Mouse (Mus musculus): ENCODE data around the gene Pard3. TPM values are rescaled to one million over a fixed set of nuclear protein-coding genes. Genes with fewer than 3 reads are reported as not detected.

The Pard3 gene
- polyA plus RNA-seq, 1 experiment from 2014 or later: 14.6 TPM

DNA sequence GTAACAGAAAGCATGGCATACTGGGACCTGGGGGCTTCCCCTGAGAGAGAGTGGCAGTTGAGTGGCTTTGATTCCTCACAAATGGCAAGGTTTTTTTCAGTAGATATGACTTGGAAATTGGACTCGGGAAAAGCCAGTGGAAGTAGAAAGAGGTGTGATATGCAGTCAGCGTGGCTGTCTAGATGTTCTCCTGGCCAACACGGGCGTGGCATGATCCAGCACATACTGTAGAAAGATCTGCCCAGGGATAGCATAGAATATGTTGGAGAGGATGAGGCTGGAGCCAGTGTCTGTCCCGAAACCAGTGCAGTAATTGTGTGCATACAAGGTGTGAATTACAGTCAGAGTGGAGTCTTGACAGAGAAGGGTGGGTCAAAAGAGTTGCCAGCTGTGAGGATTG lies 257.2 kb downstream of the Pard3 start:
- H3K36me3 ChIP-seq (ENCODE audit: control insufficient read depth, insufficient read depth, low read length): no peaks in the 10 kb centered on the region
- WGBS: 97% methylated on average over 5 of the region's 5 CpGs

DNA sequence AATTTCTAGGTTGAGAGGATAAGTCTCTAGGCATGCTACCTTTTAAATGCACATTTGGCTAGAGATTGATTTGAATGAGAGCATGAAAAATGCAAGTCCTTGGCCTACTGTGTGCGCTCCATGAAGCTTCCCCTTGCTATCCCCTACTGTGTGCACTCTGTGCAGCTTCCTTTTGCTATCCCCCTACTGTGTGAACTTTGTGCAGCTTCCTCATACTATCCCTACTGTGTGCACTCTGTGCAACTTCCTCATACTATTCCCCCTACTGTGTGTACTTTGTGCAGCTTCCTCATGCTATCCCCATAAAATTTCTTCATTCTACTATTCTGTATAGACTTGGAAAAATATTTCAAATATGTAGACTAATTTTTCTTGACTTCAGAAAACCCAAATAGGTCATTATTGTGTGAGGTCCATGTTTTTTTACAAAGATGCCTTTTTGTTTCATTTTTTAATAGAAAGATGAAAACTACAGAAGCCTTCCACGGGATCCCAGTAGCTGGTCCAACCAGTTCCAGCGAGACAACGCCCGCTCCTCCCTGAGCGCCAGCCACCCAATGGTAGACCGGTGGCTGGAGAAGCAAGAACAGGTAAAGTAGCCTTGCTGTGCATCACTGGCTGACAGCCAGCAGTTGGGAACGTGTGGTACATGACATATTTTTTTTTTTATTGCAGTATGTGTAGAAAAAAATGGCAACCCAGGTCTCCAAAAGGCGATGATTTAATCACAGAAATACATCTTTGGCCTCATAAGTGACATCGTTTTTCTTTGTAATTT lies 260.1 kb downstream of the Pard3 start:
- no peaks in the 10 kb centered on the region for H3K9me3 ChIP-seq (replicated peaks; ENCODE audit: control insufficient read depth, low read length, poor library complexity, severe bottlenecking)
- no peaks in the 10 kb centered on the region for H3K36me3 ChIP-seq (ENCODE audit: control insufficient read depth, insufficient read depth, low read length)
- no peak overlapping the region for H3K4me2 ChIP-seq (ENCODE audit: low read length)
- no peak overlapping the region for H3K4me3 ChIP-seq (ENCODE audit: low read depth, low read length)
- ATAC-seq: no peak
- no peaks in the 10 kb centered on the region for H3K27me3 ChIP-seq (ENCODE audit: control insufficient read depth, insufficient read depth, low read depth, low read length)
- WGBS: 96% methylated on average over 10 of the region's 10 CpGs
- H3K27ac ChIP-seq (ENCODE audit: low read length): no peak overlapping the region
- 0 out of 2 replicates have a peak, but pooled peaks cover 3% of the 10 kb centered on the region for H3K4me1 ChIP-seq (ENCODE audit: control insufficient read depth, insufficient read depth, low read length)
- no peak overlapping the region for H3K9ac ChIP-seq (ENCODE audit: low read depth, low read length)

More for the DNA sequence above, 257.2 kb downstream of the Pard3 start:
- Histone ChIP-seq H3K4me3 (ENCODE audit: low read depth, low read length) (no peak overlapping the region), H3K9ac (ENCODE audit: low read depth, low read length) (no peak overlapping the region), H3K4me2 (ENCODE audit: low read length) (no peak overlapping the region), H3K27me3 (ENCODE audit: control insufficient read depth, insufficient read depth, low read depth, low read length) (no peaks in the 10 kb centered on the region), H3K4me1 (ENCODE audit: control insufficient read depth, insufficient read depth, low read length) (no peaks in the 10 kb centered on the region), H3K9me3 (replicated peaks; ENCODE audit: control insufficient read depth, low read length, poor library complexity, severe bottlenecking) (no peaks in the 10 kb centered on the region), H3K27ac (ENCODE audit: low read length) (no peak overlapping the region)
- no peak for ATAC-seq

DNA sequence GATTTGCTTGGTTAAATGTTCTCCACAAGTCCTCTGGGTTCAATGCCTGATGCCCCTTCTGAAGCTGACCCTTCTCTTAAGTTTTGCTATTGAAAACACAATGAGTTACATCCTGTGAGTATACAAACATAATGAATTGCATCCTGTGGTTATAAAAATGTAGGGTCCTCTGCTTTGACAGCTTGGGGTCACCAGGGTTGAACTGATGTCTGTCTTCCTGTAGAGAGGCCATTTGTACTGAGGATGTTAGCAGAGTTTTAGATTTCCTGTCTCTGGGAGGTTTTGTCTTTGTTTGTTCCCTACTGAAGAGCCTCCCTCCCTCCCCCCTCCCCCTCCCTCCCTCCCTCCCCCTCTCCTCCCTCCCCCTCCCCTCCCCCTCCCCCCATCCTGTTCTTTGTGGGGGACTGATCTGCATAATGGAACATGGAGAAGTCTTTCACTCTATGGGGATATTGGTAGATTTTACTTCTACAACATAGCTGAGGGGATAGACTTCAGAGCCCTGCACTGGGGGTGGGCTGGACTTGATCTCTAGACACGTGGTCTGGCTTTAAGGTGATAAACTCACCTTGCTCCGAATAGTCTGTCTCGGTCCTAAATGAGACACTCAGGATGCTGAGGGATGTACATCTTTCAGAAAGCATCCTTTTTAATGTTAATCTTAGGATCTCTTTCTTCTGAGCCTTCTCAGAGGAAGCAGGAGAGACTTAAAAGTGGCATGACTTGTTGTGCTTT lies 261.3 kb downstream of the Pard3 start:
- ATAC-seq: no peak
- H3K36me3 ChIP-seq (ENCODE audit: control insufficient read depth, insufficient read depth, low read length): no peaks in the 10 kb centered on the region
- no peaks in the 10 kb centered on the region for H3K27me3 ChIP-seq (ENCODE audit: control insufficient read depth, insufficient read depth, low read depth, low read length)
- H3K4me1 ChIP-seq (ENCODE audit: control insufficient read depth, insufficient read depth, low read length): peaks cover 5% of the 10 kb centered on the region
- H3K9ac ChIP-seq (ENCODE audit: low read depth, low read length): no peak overlapping the region
- no peak overlapping the region for H3K27ac ChIP-seq (ENCODE audit: low read length)
- no peak overlapping the region for H3K4me2 ChIP-seq (ENCODE audit: low read length)
- 64% methylated on average over 3 of the region's 3 CpGs for WGBS
- no peak overlapping the region for H3K4me3 ChIP-seq (ENCODE audit: low read depth, low read length)
- H3K9me3 ChIP-seq (replicated peaks; ENCODE audit: control insufficient read depth, low read length, poor library complexity, severe bottlenecking): no peaks in the 10 kb centered on the region

DNA sequence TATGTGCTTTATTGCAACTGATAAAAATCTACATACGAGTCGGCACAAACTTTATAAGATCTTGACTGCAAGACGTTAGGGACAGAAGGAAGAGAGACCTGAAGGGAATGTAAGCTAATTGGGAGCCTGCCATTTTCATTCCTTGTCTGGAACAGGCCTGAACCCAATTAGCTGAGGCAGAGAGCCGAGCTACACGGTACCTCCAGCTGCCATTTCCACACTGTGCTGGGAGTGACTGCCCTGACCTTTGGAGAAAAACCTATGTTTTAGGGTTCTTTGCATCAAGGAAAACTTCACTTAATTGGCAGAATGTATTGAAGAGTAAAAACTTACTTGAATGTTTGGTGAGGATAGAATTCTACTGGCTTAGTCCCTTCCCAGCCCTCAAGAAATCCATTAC lies 262.1 kb downstream of the Pard3 start:
- no peaks in the 10 kb centered on the region for H3K9me3 ChIP-seq (replicated peaks; ENCODE audit: control insufficient read depth, low read length, poor library complexity, severe bottlenecking)
- H3K36me3 ChIP-seq (ENCODE audit: control insufficient read depth, insufficient read depth, low read length): no peaks in the 10 kb centered on the region
- no peak overlapping the region for H3K9ac ChIP-seq (ENCODE audit: low read depth, low read length)
- H3K4me3 ChIP-seq (ENCODE audit: low read depth, low read length): no peak overlapping the region
- H3K4me2 ChIP-seq (ENCODE audit: low read length): no peak overlapping the region
- H3K4me1 ChIP-seq (ENCODE audit: control insufficient read depth, insufficient read depth, low read length): peaks cover 13% of the 10 kb centered on the region
- WGBS: 77% methylated on average over 5 of the region's 5 CpGs
- ATAC-seq: no peak
- H3K27ac ChIP-seq (ENCODE audit: low read length): no peak overlapping the region
- H3K27me3 ChIP-seq (ENCODE audit: control insufficient read depth, insufficient read depth, low read depth, low read length): no peaks in the 10 kb centered on the region

DNA sequence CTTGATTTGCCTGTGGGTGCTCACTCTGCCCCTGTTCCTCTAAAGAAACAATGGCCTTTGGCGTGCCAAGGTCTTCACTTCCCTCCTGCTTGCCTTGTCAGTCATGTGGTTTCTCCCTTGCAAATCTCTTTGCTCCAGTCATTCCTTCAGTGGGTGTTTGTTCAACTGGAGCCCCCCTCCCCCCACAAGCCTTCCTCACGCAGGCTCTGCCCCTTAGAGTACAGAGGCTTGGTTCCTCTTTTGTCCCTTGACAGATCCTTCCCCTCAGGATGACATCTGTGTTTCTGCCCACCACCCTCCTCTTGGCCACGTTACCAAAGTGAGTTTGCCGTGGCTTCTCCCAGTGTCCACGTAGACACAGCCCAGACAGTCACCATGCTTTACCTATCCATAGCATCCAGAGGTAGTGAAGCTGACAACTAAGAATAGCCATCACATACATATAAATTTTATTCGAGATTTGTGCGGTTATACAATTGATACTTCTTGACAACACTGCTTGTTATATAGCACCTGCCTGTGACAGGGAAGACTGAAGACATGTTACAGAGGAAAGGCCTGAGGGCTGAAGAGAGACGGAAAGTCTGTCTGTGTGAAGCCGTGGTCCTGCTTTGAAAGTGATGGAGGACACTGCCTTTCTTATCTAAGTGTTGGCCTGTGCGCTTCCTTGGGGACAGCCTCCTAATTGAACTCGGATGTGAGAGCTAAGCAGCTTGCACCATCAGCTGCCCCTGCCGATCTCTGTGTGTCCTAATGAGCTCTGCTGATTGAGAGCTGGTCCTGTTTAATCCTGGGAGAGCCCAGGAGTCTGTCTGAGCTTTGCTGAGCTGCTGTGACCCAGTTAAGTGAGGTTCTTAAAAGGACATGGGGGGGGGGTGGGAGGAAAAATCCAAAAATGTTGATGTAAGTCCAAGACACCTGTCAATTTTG lies 266.8 kb downstream of the Pard3 start:
- Histone ChIP-seq H3K9ac (ENCODE audit: low read depth, low read length) (no peak overlapping the region), H3K4me3 (ENCODE audit: low read depth, low read length) (no peak overlapping the region), H3K27ac (ENCODE audit: low read length) (0 out of 2 replicates have a peak overlapping the region, but pooled peaks have one; percentile 5), H3K36me3 (ENCODE audit: control insufficient read depth, insufficient read depth, low read length) (no peaks in the 10 kb centered on the region), H3K27me3 (ENCODE audit: control insufficient read depth, insufficient read depth, low read depth, low read length) (no peaks in the 10 kb centered on the region), H3K4me2 (ENCODE audit: low read length) (no peak overlapping the region), H3K9me3 (replicated peaks; ENCODE audit: control insufficient read depth, low read length, poor library complexity, severe bottlenecking) (no peaks in the 10 kb centered on the region), H3K4me1 (ENCODE audit: control insufficient read depth, insufficient read depth, low read length) (peaks cover 16% of the 10 kb centered on the region)
- ATAC-seq: peak; percentile 39
- 29% methylated on average over 12 of the region's 12 CpGs for WGBS

DNA sequence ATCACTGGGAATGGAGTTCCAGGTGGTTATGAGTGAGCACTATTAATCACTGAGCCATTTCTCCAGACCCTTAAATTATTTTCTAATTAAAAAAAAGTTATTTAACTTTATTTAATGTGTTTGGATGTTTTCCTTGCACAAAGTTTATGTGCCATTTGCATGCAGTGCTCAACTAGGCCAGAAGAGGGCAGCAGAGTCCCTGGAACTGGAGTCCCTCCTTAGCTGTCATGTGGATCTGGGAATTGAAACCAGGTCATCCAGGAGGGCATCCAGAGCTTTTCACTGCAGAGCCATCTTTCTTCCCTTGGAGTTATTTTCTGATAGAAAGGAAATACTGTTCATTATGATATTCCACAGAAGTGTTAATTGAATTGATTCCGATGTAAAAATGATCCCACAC lies 268.1 kb downstream of the Pard3 start:
- Histone ChIP-seq H3K4me2 (ENCODE audit: low read length) (no peak overlapping the region), H3K4me1 (ENCODE audit: control insufficient read depth, insufficient read depth, low read length) (peaks cover 14% of the 10 kb centered on the region), H3K36me3 (ENCODE audit: control insufficient read depth, insufficient read depth, low read length) (no peaks in the 10 kb centered on the region), H3K9ac (ENCODE audit: low read depth, low read length) (no peak overlapping the region), H3K4me3 (ENCODE audit: low read depth, low read length) (no peak overlapping the region), H3K27ac (ENCODE audit: low read length) (no peak overlapping the region), H3K9me3 (replicated peaks; ENCODE audit: control insufficient read depth, low read length, poor library complexity, severe bottlenecking) (no peaks in the 10 kb centered on the region), H3K27me3 (ENCODE audit: control insufficient read depth, insufficient read depth, low read depth, low read length) (no peaks in the 10 kb centered on the region)
- no peak for ATAC-seq
- 98% methylated on average over 1 of the region's 1 CpGs for WGBS

DNA sequence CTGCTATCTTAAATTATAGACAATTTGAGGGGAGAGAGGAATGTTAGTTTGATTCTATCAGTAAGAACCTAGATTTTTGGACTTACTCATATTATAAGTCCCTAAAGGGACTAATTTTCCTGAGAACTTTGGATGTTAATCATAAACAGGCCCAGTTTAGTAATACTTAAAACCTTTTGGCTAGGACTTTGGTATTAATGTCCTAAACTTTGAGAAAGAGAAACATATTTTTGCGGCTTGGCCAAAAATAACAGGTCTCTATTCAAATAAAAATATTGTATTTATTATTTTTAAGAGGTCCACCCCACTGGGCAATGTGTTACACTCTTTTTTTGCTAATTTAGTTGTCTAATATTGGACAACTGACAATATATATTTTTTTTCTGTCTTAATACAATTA lies 271.5 kb downstream of the Pard3 start:
- Histone ChIP-seq H3K9ac (ENCODE audit: low read depth, low read length) (no peak overlapping the region), H3K4me3 (ENCODE audit: low read depth, low read length) (no peak overlapping the region), H3K27ac (ENCODE audit: low read length) (no peak overlapping the region), H3K36me3 (ENCODE audit: control insufficient read depth, insufficient read depth, low read length) (no peaks in the 10 kb centered on the region), H3K27me3 (ENCODE audit: control insufficient read depth, insufficient read depth, low read depth, low read length) (no peaks in the 10 kb centered on the region), H3K9me3 (replicated peaks; ENCODE audit: control insufficient read depth, low read length, poor library complexity, severe bottlenecking) (no peaks in the 10 kb centered on the region), H3K4me2 (ENCODE audit: low read length) (no peak overlapping the region), H3K4me1 (ENCODE audit: control insufficient read depth, insufficient read depth, low read length) (peaks cover 8% of the 10 kb centered on the region)
- no peak for ATAC-seq
- WGBS: 96% methylated on average over 1 of the region's 1 CpGs

DNA sequence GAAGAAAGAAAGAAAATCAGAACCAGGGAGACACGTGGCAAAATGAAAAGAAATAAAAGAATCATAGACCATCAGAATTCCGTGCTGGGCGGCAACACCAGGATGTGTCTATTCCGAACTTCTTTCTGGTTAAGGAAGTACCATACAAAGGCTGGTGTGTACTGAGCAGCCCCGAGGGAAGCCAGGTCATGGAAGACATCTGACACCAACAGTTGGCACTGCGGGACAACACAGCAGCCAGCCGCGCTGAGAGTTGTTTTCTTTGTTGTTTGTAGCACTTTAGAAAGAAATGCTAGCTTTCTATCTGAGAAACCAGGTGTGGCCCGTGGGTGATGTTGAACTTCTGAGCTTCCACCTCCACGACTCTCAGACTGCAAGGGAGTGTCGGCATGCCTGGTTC lies 274.5 kb downstream of the Pard3 start:
- Histone ChIP-seq H3K9ac (ENCODE audit: low read depth, low read length) (no peak overlapping the region), H3K9me3 (replicated peaks; ENCODE audit: control insufficient read depth, low read length, poor library complexity, severe bottlenecking) (no peaks in the 10 kb centered on the region), H3K4me2 (ENCODE audit: low read length) (no peak overlapping the region), H3K27me3 (ENCODE audit: control insufficient read depth, insufficient read depth, low read depth, low read length) (no peaks in the 10 kb centered on the region), H3K36me3 (ENCODE audit: control insufficient read depth, insufficient read depth, low read length) (no peaks in the 10 kb centered on the region), H3K27ac (ENCODE audit: low read length) (no peak overlapping the region), H3K4me3 (ENCODE audit: low read depth, low read length) (no peak overlapping the region), H3K4me1 (ENCODE audit: control insufficient read depth, insufficient read depth, low read length) (no peaks in the 10 kb centered on the region)
- no peak for ATAC-seq
- 85% methylated on average over 11 of the region's 11 CpGs for WGBS
